8 mouse cellular contexts compared by ENCODE assay signal in genomic region chr4:124142083-124142482, GRCm38 (mm10).
DNase-seq lines count a peak whose midpoint lies in the region; ATAC-seq and TF ChIP-seq lines count a peak whose summit lies in the region.

No protein-coding gene starts in this region.

- no peak overlapping the region for H3K9ac ChIP-seq in forebrain, embryonic 12.5 days
- H3K9ac ChIP-seq in hindbrain, embryonic 11.5 days (ENCODE audit: low read depth, low read length), result no peak overlapping the region

- H3K9me3 ChIP-seq in forebrain, embryonic 12.5 days, result no peaks in the 10 kb centered on the region
- no peaks in the 10 kb centered on the region for H3K9me3 ChIP-seq in hindbrain, embryonic 11.5 days (ENCODE audit: control insufficient read depth, low read length)

- no peaks in the 10 kb centered on the region for H3K36me3 ChIP-seq in forebrain, embryonic 12.5 days (replicated peaks)
- H3K36me3 ChIP-seq in hindbrain, embryonic 11.5 days (ENCODE audit: control insufficient read depth, insufficient read depth, low read length), result no peaks in the 10 kb centered on the region
- H3K36me3 ChIP-seq in small intestine, adult 2 months (ENCODE audit: control insufficient read depth, insufficient read depth, low read length), result no peaks in the 10 kb centered on the region

- H3K4me1 ChIP-seq in forebrain, embryonic 12.5 days, result peaks cover 28% of the 10 kb centered on the region
- no peaks in the 10 kb centered on the region for H3K4me1 ChIP-seq in hindbrain, embryonic 11.5 days (replicated peaks; ENCODE audit: control insufficient read depth, insufficient read depth, low read length)
- no peaks in the 10 kb centered on the region for H3K4me1 ChIP-seq in small intestine, adult 2 months (ENCODE audit: control insufficient read depth, insufficient read depth, insufficient read length, low read length)

- DNase-seq in Muller cell, postnatal 12 days (ENCODE audit: inconsistent ontology term), result peak; percentile 68
- DNase-seq in c-Kit-negative CD71-positive TER-119-positive erythroid progenitor cells, embryonic 14.5 days (ENCODE audit: low read depth, low spot score), result peak; percentile 51
- DNase-seq in hindbrain, embryonic 11.5 days (ENCODE audit: low spot score), result peak; percentile 95
- peak; percentile 80 for DNase-seq in left cerebral cortex, adult 11 months (ENCODE audit: low spot score)
- DNase-seq in mesoderm, embryonic 11.5 days (ENCODE audit: low read depth, low spot score), result peak; percentile 91

- H3K4me3 ChIP-seq in forebrain, embryonic 12.5 days (replicated peaks), result no peak overlapping the region
- no peak overlapping the region for H3K4me3 ChIP-seq in hindbrain, embryonic 11.5 days (ENCODE audit: low read depth, low read length)
- H3K4me3 ChIP-seq in small intestine, adult 2 months (ENCODE audit: low read depth, low read length), result no peak overlapping the region

- ATAC-seq in forebrain, embryonic 12.5 days (ENCODE audit: low FRiP score), result peak; percentile 71; the same call in 1 of the 2 replicates
- no peak for ATAC-seq in hindbrain, embryonic 11.5 days (ENCODE audit: low FRiP score)
- no peak for ATAC-seq in monocyte, adult 5-6 weeks (replicated peaks; ENCODE audit: insufficient number of reproducible peaks, low FRiP score, low TSS enrichment, poor library complexity, severe bottlenecking)

- TF ChIP-seq POLR2A in small intestine, adult 2 months (IDR thresholded peaks at IDR 0.05; ENCODE audit: low read depth, low read length), result no peak

- H3K4me2 ChIP-seq in forebrain, embryonic 12.5 days, result no peak overlapping the region
- no peak overlapping the region for H3K4me2 ChIP-seq in hindbrain, embryonic 11.5 days (replicated peaks; ENCODE audit: low read depth, low read length)

- WGBS in forebrain, embryonic 12.5 days, result 2% methylated on average over 5 of the region's 5 CpGs
- 7% methylated on average over 5 of the region's 5 CpGs for WGBS in hindbrain, embryonic 11.5 days
- 12% methylated on average over 5 of the region's 5 CpGs for WGBS in small intestine, adult 2 months

- H3K27ac ChIP-seq in forebrain, embryonic 12.5 days, result no peak overlapping the region
- no peak overlapping the region for H3K27ac ChIP-seq in hindbrain, embryonic 11.5 days (ENCODE audit: low read depth, low read length)
- no peak overlapping the region for H3K27ac ChIP-seq in small intestine, adult 2 months (ENCODE audit: insufficient read depth, low read depth, low read length)

- H3K27me3 ChIP-seq in forebrain, embryonic 12.5 days, result peaks cover 44% of the 10 kb centered on the region
- H3K27me3 ChIP-seq in hindbrain, embryonic 11.5 days (ENCODE audit: control insufficient read depth, insufficient read depth, low read length), result no peaks in the 10 kb centered on the region
- H3K27me3 ChIP-seq in small intestine, adult 2 months (ENCODE audit: control insufficient read depth, insufficient read depth, low read length), result no peaks in the 10 kb centered on the region

- peak; percentile 67; the same call in 1 of the 2 replicates for TF ChIP-seq CTCF in small intestine, adult 2 months (IDR thresholded peaks at IDR 0.05; ENCODE audit: extremely low read depth, insufficient read length, insufficient replicate concordance, low read depth, low read length)
